Mouse (Mus musculus) intestine, embryonic 14.5 days (tissue): ENCODE data around the gene S100a6. TPM values are rescaled to one million over a fixed set of nuclear protein-coding genes. Genes with fewer than 3 reads are reported as not detected.

Experiments used
- ATAC-seq: fragments of 200-750 bp; cut with Nextera tagmentation; replicated peaks from 2 replicates; pipeline ENCODE4 v1.8.0; 2017; ENCODE audit warnings: low read depth, moderate number of reproducible peaks, moderate TSS enrichment, moderate library complexity; ENCODE audit not compliant: low FRiP score, low TSS enrichment
- DNase-seq: peaks from one replicate; pipeline ENCODE4 v3.0.0-alpha.2; 2018; ENCODE audit warnings: low spot score
- H3K27ac ChIP-seq: fragments of 300-500 bp; sonication (generic); 2 replicates; pipeline ENCODE4 v1.5.1; 2014; ENCODE audit warnings: low read depth, mild to moderate bottlenecking, control low read depth
- H3K27me3 ChIP-seq: fragments of 300-500 bp; sonication (generic); replicated peaks from 2 replicates; pipeline ENCODE4 v1.6.1; 2014; ENCODE audit warnings: low read length, control low read depth; ENCODE audit not compliant: control insufficient read depth, insufficient read depth
- H3K36me3 ChIP-seq: fragments of 300-500 bp; sonication (generic); 2 replicates; pipeline ENCODE4 v1.6.1; 2014; ENCODE audit warnings: low read length, control low read depth; ENCODE audit not compliant: control insufficient read depth, insufficient read depth
- H3K4me1 ChIP-seq: fragments of 300-500 bp; sonication (generic); replicated peaks from 2 replicates; pipeline ENCODE4 v1.6.1; 2014; ENCODE audit warnings: low read length, control low read depth, mixed read lengths; ENCODE audit not compliant: control insufficient read depth, insufficient read depth
- H3K4me2 ChIP-seq: fragments of 300-500 bp; sonication (generic); 2 replicates; pipeline ENCODE4 v1.6.1; 2014; ENCODE audit warnings: low read length
- H3K4me3 ChIP-seq: fragments of 300-500 bp; sonication (generic); 2 replicates; pipeline ENCODE4 v1.5.1; 2014; ENCODE audit warnings: low read depth, low read length, control low read depth, mixed read lengths
- H3K9ac ChIP-seq: fragments of 300-500 bp; sonication (generic); 2 replicates; pipeline ENCODE4 v1.6.1; 2014; ENCODE audit warnings: mild to moderate bottlenecking, low read length
- H3K9me3 ChIP-seq: fragments of 300-500 bp; sonication (generic); 2 replicates; pipeline ENCODE4 v1.6.1; 2016; ENCODE audit warnings: low read length, control low read depth; ENCODE audit not compliant: control insufficient read depth
- WGBS: fragments of 180-500 bp; shearing (Covaris S2); extraction: QIAGEN DNeasy Blood & Tissue Kit; methylation state at CpG from one replicate; pipeline ENCODE4 v1.1.7; 2014; 5-methylcytosine and 5-hydroxymethylcytosine counted together
- polyA plus RNA-seq: library from polyadenylated mRNA; unstranded; fragments of >200 nt; fragmentation: Nextera tagmentation; extraction: Ambion mirVana; gene quantifications from 2 replicates; pipeline ENCODE4 v1.2.1, GENCODE M21; 2014

S100a6 gene
- polyA plus RNA-seq, 1 experiment from 2014 or later, result 401 TPM

DNA sequence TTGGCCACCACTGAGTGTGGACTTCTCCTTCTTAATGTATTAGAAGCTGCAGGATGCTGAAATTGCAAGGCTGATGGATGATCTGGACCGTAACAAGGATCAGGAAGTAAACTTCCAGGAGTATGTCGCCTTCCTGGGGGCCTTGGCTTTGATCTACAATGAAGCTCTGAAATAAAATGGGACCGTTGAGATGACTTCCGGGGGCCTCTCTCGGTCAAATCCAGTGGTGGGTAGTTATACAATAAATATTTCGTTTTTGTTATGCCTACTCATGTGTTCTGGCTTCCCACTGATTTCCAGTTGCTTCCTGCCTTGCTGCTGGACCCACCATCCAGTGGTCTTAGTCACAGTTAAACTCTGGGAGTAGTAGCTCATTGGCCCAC lies 1.5 kb downstream of the S100a6 start:
- no peaks in the 10 kb centered on the region for H3K27me3 ChIP-seq
- peak overlapping the region; percentile 3; the same call in 1 of the 2 replicates for H3K4me2 ChIP-seq
- DNase-seq (no peak), ATAC-seq (no peak)
- H3K9me3 ChIP-seq, result no peaks in the 10 kb centered on the region
- WGBS, result 85% methylated on average over 6 of the region's 6 CpGs
- H3K9ac ChIP-seq, result no peak overlapping the region
- H3K27ac ChIP-seq, result peak overlapping the region; percentile 48
- H3K4me3 ChIP-seq, result no peak overlapping the region
- no peaks in the 10 kb centered on the region for H3K36me3 ChIP-seq
- H3K4me1 ChIP-seq, result peaks cover 7% of the 10 kb centered on the region

DNA sequence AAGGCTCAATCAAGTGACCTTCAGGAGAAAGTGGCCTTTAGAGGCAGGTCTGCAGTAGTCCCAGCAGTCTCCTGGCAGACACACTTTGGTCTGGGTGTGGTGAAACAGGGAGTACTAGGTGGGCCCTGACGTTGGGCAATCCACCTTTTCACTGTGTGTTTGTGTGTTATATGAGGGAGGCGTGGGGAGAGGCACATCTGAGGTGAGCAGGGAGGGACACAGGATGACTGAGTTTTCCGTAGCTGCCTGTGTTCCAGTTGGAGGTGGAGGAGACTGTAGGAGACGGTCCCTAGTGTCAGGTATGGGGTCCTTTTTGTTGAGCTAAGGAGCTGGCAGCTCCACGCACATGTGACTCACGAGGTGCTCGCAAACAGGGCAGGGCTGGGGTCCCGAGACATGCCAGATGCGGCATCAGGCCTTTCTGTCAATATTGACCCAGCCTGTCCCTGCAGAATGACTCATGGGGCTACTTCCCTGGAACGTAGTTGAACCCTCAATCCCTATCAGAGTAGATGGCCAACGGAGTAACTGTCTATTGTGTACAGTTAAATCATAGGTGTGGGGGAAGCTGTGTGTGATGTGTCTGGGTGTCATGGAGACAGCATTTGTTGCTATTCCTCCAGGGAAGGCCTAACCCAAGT lies 2.0 kb downstream of the S100a6 start:
- Histone ChIP-seq H3K27ac (peak overlapping the region; percentile 48), H3K4me2 (peak overlapping the region; percentile 26; the same call in 1 of the 2 replicates), H3K9ac (no peak overlapping the region), H3K4me1 (peaks cover 7% of the 10 kb centered on the region), H3K4me3 (no peak overlapping the region), H3K9me3 (no peaks in the 10 kb centered on the region), H3K27me3 (no peaks in the 10 kb centered on the region), H3K36me3 (no peaks in the 10 kb centered on the region)
- DNase-seq (peak; percentile 61), ATAC-seq (peak; percentile 61)
- 64% methylated on average over 11 of the region's 11 CpGs for WGBS

GRCm38 (mm10) chr3:90615415-90615814 lies 2.7 kb downstream of the S100a6 start:
- H3K9ac ChIP-seq, result no peak overlapping the region
- no peaks in the 10 kb centered on the region for H3K27me3 ChIP-seq
- no peak overlapping the region for H3K4me3 ChIP-seq
- H3K9me3 ChIP-seq, result no peaks in the 10 kb centered on the region
- DNase-seq, result peak; percentile 82
- WGBS, result 14% methylated on average over 7 of the region's 7 CpGs
- H3K4me2 ChIP-seq, result peak overlapping the region; percentile 26
- no peak overlapping the region for H3K27ac ChIP-seq
- peaks cover 7% of the 10 kb centered on the region for H3K4me1 ChIP-seq
- no peaks in the 10 kb centered on the region for H3K36me3 ChIP-seq
- ATAC-seq, result peak; percentile 70

GRCm38 (mm10) chr3:90615911-90616310 lies 3.2 kb downstream of the S100a6 start:
- H3K27ac ChIP-seq, result no peak overlapping the region
- no peak overlapping the region for H3K4me3 ChIP-seq
- H3K4me1 ChIP-seq, result peaks cover 7% of the 10 kb centered on the region
- H3K9me3 ChIP-seq, result no peaks in the 10 kb centered on the region
- WGBS, result 82% methylated on average over 1 of the region's 1 CpGs
- no peak for DNase-seq
- no peak overlapping the region for H3K9ac ChIP-seq
- no peaks in the 10 kb centered on the region for H3K36me3 ChIP-seq
- peak overlapping the region; percentile 26; the same call in 1 of the 2 replicates for H3K4me2 ChIP-seq
- H3K27me3 ChIP-seq, result no peaks in the 10 kb centered on the region
- ATAC-seq, result no peak

DNA sequence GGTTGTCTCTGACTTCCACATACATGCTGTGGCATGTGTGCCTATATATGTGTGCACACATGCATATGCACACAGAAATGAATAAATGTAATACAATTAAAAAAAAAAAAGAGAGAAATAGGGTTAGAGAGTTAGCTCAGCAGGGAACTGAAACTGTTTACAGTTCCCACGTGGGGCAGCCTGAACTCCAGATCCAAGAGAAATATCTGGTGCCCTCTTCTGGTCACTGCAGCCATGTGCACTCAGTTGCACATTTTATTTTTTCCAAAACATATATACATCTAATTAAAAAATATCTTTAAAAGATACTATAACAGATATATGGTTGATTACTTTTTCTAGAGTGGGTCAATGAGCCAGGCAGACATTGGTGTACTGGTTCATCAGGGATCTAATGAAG lies 4.9 kb downstream of the S100a6 start:
- 16% methylated on average over 1 of the region's 1 CpGs for WGBS
- Histone ChIP-seq H3K27me3 (no peaks in the 10 kb centered on the region), H3K4me2 (no peak overlapping the region), H3K36me3 (no peaks in the 10 kb centered on the region), H3K27ac (no peak overlapping the region), H3K9ac (no peak overlapping the region), H3K9me3 (no peaks in the 10 kb centered on the region), H3K4me1 (peaks cover 7% of the 10 kb centered on the region), H3K4me3 (no peak overlapping the region)
- ATAC-seq (no peak), DNase-seq (no peak)

DNA sequence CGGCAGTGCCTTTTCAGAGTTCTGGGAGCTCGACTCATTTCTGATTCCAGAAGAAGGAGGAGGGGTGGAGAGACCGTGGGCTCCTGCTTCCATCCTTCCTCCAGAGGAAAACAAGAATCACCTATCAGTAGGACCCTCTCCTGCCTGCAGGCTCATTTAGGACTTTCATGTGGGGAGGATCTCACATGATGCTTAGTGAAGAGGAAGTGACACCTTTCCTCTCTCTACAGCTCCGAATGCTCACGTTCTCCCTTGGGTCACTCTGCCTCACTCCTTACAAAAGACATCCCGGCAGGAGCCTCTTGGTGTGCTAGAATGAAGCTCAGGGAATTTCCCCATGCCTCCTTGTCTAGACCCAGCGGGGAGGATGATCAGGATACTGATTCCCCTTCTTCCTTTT lies 8.9 kb downstream of the S100a6 start:
- no peak for ATAC-seq
- no peak for DNase-seq
- H3K27ac ChIP-seq, result no peak overlapping the region
- H3K9ac ChIP-seq, result no peak overlapping the region
- H3K9me3 ChIP-seq, result no peaks in the 10 kb centered on the region
- H3K36me3 ChIP-seq, result no peaks in the 10 kb centered on the region
- H3K4me2 ChIP-seq, result no peak overlapping the region
- H3K4me3 ChIP-seq, result no peak overlapping the region
- H3K4me1 ChIP-seq, result peaks cover 12% of the 10 kb centered on the region
- H3K27me3 ChIP-seq, result no peaks in the 10 kb centered on the region
- WGBS, result 47% methylated on average over 7 of the region's 7 CpGs

DNA sequence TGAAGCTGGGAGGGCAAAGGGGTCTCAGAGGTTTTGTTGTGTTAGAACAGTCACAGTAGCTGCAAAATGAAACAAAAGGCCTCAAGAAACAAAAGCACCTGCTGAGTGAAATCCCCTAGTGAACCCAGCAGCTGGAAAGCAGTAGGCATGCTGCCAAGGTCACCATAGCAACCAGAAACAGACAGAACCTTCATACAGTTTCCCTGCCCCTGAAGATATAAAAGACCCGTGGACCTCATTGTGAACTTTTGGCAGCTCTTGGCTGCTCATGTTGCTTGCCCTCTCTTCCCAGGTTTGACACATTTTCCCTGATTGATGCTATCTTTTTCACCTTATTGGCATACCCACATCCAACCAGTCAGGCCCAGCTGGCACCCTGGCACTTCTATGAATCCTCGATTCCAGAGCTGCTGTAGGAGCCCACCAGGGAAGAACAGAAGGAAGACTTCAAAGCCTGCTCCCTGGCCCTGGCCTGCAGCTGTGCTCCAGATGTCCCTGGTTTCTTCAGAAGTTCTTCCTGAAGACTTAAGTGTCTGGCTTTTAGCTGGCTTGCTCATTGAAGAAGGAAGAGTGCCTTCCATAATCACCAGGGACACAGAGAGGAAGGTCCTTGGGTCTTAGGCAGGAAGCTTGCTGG lies 10.9 kb downstream of the S100a6 start:
- H3K4me2 ChIP-seq, result no peak overlapping the region
- H3K9ac ChIP-seq, result no peak overlapping the region
- H3K4me3 ChIP-seq, result no peak overlapping the region
- H3K4me1 ChIP-seq, result peaks cover 12% of the 10 kb centered on the region
- WGBS, result 14% methylated on average over 2 of the region's 2 CpGs
- H3K27ac ChIP-seq, result peak overlapping the region; percentile 39; the same call in 1 of the 2 replicates
- DNase-seq (peak; percentile 86), ATAC-seq (no peak)
- no peaks in the 10 kb centered on the region for H3K27me3 ChIP-seq
- no peaks in the 10 kb centered on the region for H3K9me3 ChIP-seq
- no peaks in the 10 kb centered on the region for H3K36me3 ChIP-seq

DNA sequence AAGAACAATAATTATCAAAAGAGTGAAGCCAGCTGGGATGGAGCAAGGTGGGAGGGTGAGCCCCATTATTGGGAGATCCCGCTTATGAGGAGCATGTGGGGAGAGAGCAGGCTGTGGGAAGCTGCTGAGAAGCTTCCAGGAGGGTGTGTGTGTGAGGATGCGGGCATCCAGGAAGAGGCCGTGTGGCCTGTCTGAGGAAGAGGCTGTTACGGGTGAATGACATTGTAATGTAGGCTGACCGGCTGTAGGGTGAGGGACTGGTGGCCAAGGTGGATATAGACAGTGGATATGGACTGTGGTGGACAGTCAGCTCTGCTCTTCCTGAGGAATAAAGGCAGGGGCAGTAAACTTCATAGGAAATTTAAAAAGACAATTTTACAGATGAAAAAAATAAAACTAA lies 12.8 kb downstream of the S100a6 start:
- Histone ChIP-seq H3K4me2 (no peak overlapping the region), H3K27me3 (no peaks in the 10 kb centered on the region), H3K4me3 (no peak overlapping the region), H3K4me1 (peaks cover 12% of the 10 kb centered on the region), H3K9ac (no peak overlapping the region), H3K27ac (peak overlapping the region; percentile 69; the same call in 1 of the 2 replicates), H3K9me3 (no peaks in the 10 kb centered on the region), H3K36me3 (no peaks in the 10 kb centered on the region)
- WGBS, result 75% methylated on average over 5 of the region's 5 CpGs
- ATAC-seq, result no peak
- no peak for DNase-seq
